Mouse (Mus musculus) spleen, adult 12 weeks (tissue): Measurements from ENCODE around the gene Psrc1.

Experiments
- DNase-seq: peaks from one replicate; pipeline ENCODE4 v3.0.0; 2022; ENCODE audit warnings: low spot score

Psrc1 gene

GRCm38 (mm10) chr3:108424944-108425623 is 41.4 kb downstream of the Psrc1 start:
- DNase-seq, result no peak

- DNase-seq, result no peak
Observed at GRCm38 (mm10) chr3:108425624-108426018, 42.0 kb downstream of the Psrc1 start.

- no peak for DNase-seq
Observed at GRCm38 (mm10) chr3:108432542-108433187, 49.0 kb downstream of the Psrc1 start.

- DNase-seq, result no peak
Observed at GRCm38 (mm10) chr3:108433188-108433880, 49.7 kb downstream of the Psrc1 start.

- DNase-seq, result no peak
Observed at GRCm38 (mm10) chr3:108433881-108434495, 50.3 kb downstream of the Psrc1 start.

GRCm38 (mm10) chr3:108435701-108436379 is 52.2 kb downstream of the Psrc1 start:
- DNase-seq, result no peak

GRCm38 (mm10) chr3:108436380-108436714 is 52.7 kb downstream of the Psrc1 start:
- DNase-seq, result no peak
